Mouse (Mus musculus) kidney, adult 2 months (tissue): ENCODE results near the gene Ninl. TPM values are rescaled to one million over a fixed set of nuclear protein-coding genes. Genes with fewer than 3 reads are reported as not detected.
"Not testable (repeated sequence)": the region's sequence is repeated elsewhere in the genome, so short reads cannot be mapped to it uniquely, and the experiment has no call there.

ENCODE experiments used
- DNase-seq: peaks from one replicate; pipeline ENCODE4 v3.0.0; 2021
- H3K27ac ChIP-seq: fragments of 200-500 bp; 2 replicates; pipeline ENCODE4 v1.5.1; 2012; ENCODE audit warnings: low read depth, low read length, control low read depth, inconsistent platforms; ENCODE audit not compliant: insufficient read depth
- H3K27me3 ChIP-seq: fragments of 200-500 bp; replicated peaks from 2 replicates; pipeline ENCODE4 v1.6.1; 2012; ENCODE audit warnings: mild to moderate bottlenecking, moderate library complexity, low read length, inconsistent platforms; ENCODE audit not compliant: control insufficient read depth, insufficient read depth
- H3K36me3 ChIP-seq: fragments of 200-500 bp; 2 replicates; pipeline ENCODE4 v1.6.1; 2012; ENCODE audit warnings: mild to moderate bottlenecking, moderate library complexity, low read length, inconsistent platforms; ENCODE audit not compliant: control insufficient read depth, insufficient read depth
- H3K4me1 ChIP-seq: fragments of 200-500 bp; 2 replicates; pipeline ENCODE4 v1.6.1; 2011; ENCODE audit warnings: low read length; ENCODE audit not compliant: control insufficient read depth, insufficient read depth
- H3K4me3 ChIP-seq: fragments of 200-500 bp; 2 replicates; pipeline ENCODE4 v1.5.1; 2011; ENCODE audit warnings: mild to moderate bottlenecking, low read depth, low read length, control low read depth; ENCODE audit not compliant: insufficient read depth
- CTCF ChIP-seq: fragments of 200-500 bp; conservative IDR thresholded peaks from 2 replicates; pipeline ENCODE4 v1.5.1; 2011; ENCODE audit warnings: low read depth, mild to moderate bottlenecking, control low read depth, low read length, moderate library complexity, mixed read lengths; ENCODE audit not compliant: insufficient read depth, insufficient read length
- POLR2A ChIP-seq: fragments of 200-500 bp; IDR thresholded peaks from one replicate; pipeline ENCODE4 v1.6.1; 2011; ENCODE audit warnings: low read depth, low read length, control low read depth
- WGBS: fragments of 180-500 bp; shearing (Covaris S2); methylation state at CpG from one replicate; pipeline ENCODE4 v1.1.7; 2018; 5-methylcytosine and 5-hydroxymethylcytosine counted together
- polyA plus RNA-seq: library from polyadenylated mRNA; depleted of rRNA; stranded (reverse); fragments of >200 nt; gene quantifications from 2 replicates; pipeline ENCODE4 v1.2.3, GENCODE M21; 2012

Ninl gene
- polyA plus RNA-seq, 1 experiment: 11.5 TPM

- Histone ChIP-seq H3K27me3 (no peaks in the 10 kb centered on the region), H3K27ac (no peak overlapping the region), H3K4me1 (no peaks in the 10 kb centered on the region), H3K36me3 (no peaks in the 10 kb centered on the region), H3K4me3 (no peak overlapping the region)
- WGBS: 84% methylated on average over 3 of the region's 3 CpGs
- no peak for TF ChIP-seq CTCF
- no peak for TF ChIP-seq POLR2A
- DNase-seq: no peak
Measured at GRCm38 (mm10) chr2:150920543-150920942, 118.6 kb downstream of the Ninl start.

- Histone ChIP-seq H3K27ac (no peak overlapping the region), H3K4me3 (no peak overlapping the region)
Measured at GRCm38 (mm10) chr2:150918720-150919119, 120.5 kb downstream of the Ninl start.

GRCm38 (mm10) chr2:150915786-150916185 lies 123.4 kb downstream of the Ninl start:
- no peak for DNase-seq
- no peaks in the 10 kb centered on the region for H3K27me3 ChIP-seq
- TF ChIP-seq CTCF (no peak), POLR2A (no peak)
- H3K4me1 ChIP-seq: no peaks in the 10 kb centered on the region
- no peaks in the 10 kb centered on the region for H3K36me3 ChIP-seq
- no peak overlapping the region for H3K4me3 ChIP-seq
- no peak overlapping the region for H3K27ac ChIP-seq
- 86% methylated on average over 5 of the region's 5 CpGs for WGBS

More at GRCm38 (mm10) chr2:150918720-150919119, 120.5 kb downstream of the Ninl start:
- Histone ChIP-seq H3K4me1 (no peaks in the 10 kb centered on the region), H3K36me3 (no peaks in the 10 kb centered on the region), H3K27me3 (no peaks in the 10 kb centered on the region)
- no peak for DNase-seq
- TF ChIP-seq CTCF: no peak
- TF ChIP-seq POLR2A: no peak
- WGBS: 91% methylated on average over 3 of the region's 3 CpGs

GRCm38 (mm10) chr2:150914781-150915515 lies 124.2 kb downstream of the Ninl start:
- Histone ChIP-seq H3K27ac (no peak overlapping the region), H3K4me1 (no peaks in the 10 kb centered on the region), H3K36me3 (no peaks in the 10 kb centered on the region), H3K4me3 (no peak overlapping the region), H3K27me3 (no peaks in the 10 kb centered on the region)
- 72% methylated on average over 4 of the region's 4 CpGs for WGBS
- DNase-seq: no peak
- no peak for TF ChIP-seq POLR2A
- no peak for TF ChIP-seq CTCF

GRCm38 (mm10) chr2:150910295-150910881 lies 128.8 kb downstream of the Ninl start:
- Histone ChIP-seq H3K27ac (no peak overlapping the region), H3K4me1 (no peaks in the 10 kb centered on the region; the same call in 1 of the 2 replicates), H3K36me3 (no peaks in the 10 kb centered on the region), H3K27me3 (no peaks in the 10 kb centered on the region), H3K4me3 (no peak overlapping the region)
- TF ChIP-seq POLR2A: no peak
- TF ChIP-seq CTCF: no peak
- 27% methylated on average over 10 of the region's 10 CpGs for WGBS
- no peak for DNase-seq

- DNase-seq: peak; percentile 97
- Histone ChIP-seq H3K27ac (peak overlapping the region; percentile 71; the same call in 1 of the 2 replicates), H3K4me3 (peak overlapping the region; percentile 96), H3K4me1 (no peaks in the 10 kb centered on the region; the same call in 1 of the 2 replicates), H3K36me3 (no peaks in the 10 kb centered on the region), H3K27me3 (no peaks in the 10 kb centered on the region)
- WGBS: under 1% methylated on average over 35 of the region's 35 CpGs
- TF ChIP-seq POLR2A (no peak), CTCF (no peak)
Measured at GRCm38 (mm10) chr2:150909429-150910039, 129.6 kb downstream of the Ninl start.

GRCm38 (mm10) chr2:150908881-150909280 lies 130.3 kb downstream of the Ninl start:
- not testable (repeated sequence) for H3K4me3 ChIP-seq

More at GRCm38 (mm10) chr2:150908881-150909280, 130.3 kb downstream of the Ninl start:
- not testable (repeated sequence) for H3K4me1 ChIP-seq, H3K36me3 ChIP-seq, H3K27ac ChIP-seq, H3K27me3 ChIP-seq, DNase-seq
- WGBS: 52% methylated on average over 6 of the region's 6 CpGs
